Mouse (Mus musculus) effector memory CD4-positive, alpha-beta T cell, adult 7 months (primary cell): ENCODE results near the gene Dok4. TPM values are rescaled to one million over a fixed set of nuclear protein-coding genes. Genes with fewer than 3 reads are reported as not detected.

ENCODE experiments used
- polyA plus RNA-seq: library from polyadenylated mRNA; unstranded; fragments of 100-300 nt; shearing (Covaris generic); gene quantifications from one replicate; pipeline ENCODE4 v1.2.1, GENCODE M21; 2017

Dok4 gene
- polyA plus RNA-seq, result 1.1 TPM

GRCm38 (mm10) chr8:94876197-94876730 is at the start of gene Dok4:
Dok4 (minus strand) TSS chr8:94876330.

GRCm38 (mm10) chr8:94923405-94923804 is 47.3 kb upstream of the Dok4 start, which contains the start of gene Adgrg5:
Adgrg5 (plus strand) TSS chr8:94923694.

GRCm38 (mm10) chr8:94917851-94918495 is 41.8 kb upstream of the Dok4 start, which contains the start of gene Ccdc102a:
Ccdc102a (minus strand) TSS chr8:94918098.

GRCm38 (mm10) chr8:94857346-94858173 is 18.6 kb downstream of the Dok4 start, which contains the start of gene Polr2c:
Polr2c (plus strand) TSS chr8:94857450.

GRCm38 (mm10) chr8:94837662-94838574 is 38.2 kb downstream of the Dok4 start, which contains the start of the genes Coq9 and Ciapin1:
Coq9 (plus strand) TSS chr8:94838321.
Ciapin1 (minus strand) TSS chr8:94838358.

Other genes with a start within 250 kb of the Dok4 start
- 279 TPM for gene Arl2bp, start 209.7 kb downstream of the Dok4 start, polyA plus RNA-seq
- not detected for gene Pllp, start 180.1 kb downstream of the Dok4 start, polyA plus RNA-seq
- 0.45 TPM for gene Ccl22, start 130.7 kb downstream of the Dok4 start, polyA plus RNA-seq
- gene Cx3cl1, start 104.3 kb downstream of the Dok4 start, polyA plus RNA-seq, result 0.96 TPM
- gene Ccl17, start 65.9 kb downstream of the Dok4 start, polyA plus RNA-seq, result not detected
- 42.0 TPM for gene Coq9, start 38.0 kb downstream of the Dok4 start, polyA plus RNA-seq
- 107 TPM for gene Ciapin1, start 38.0 kb downstream of the Dok4 start, polyA plus RNA-seq
- 90.3 TPM for gene Polr2c, start 18.9 kb downstream of the Dok4 start, polyA plus RNA-seq
- gene Ccdc102a, start 41.8 kb upstream of the Dok4 start, polyA plus RNA-seq, result not detected
- not detected for gene Adgrg5, start 47.4 kb upstream of the Dok4 start, polyA plus RNA-seq
- gene Adgrg1, start 98.4 kb upstream of the Dok4 start, polyA plus RNA-seq, result not detected
- gene Adgrg3, start 141.4 kb upstream of the Dok4 start, polyA plus RNA-seq, result 4.8 TPM
- gene Drc7, start 178.8 kb upstream of the Dok4 start, polyA plus RNA-seq, result 0.39 TPM
- 34.7 TPM for gene Katnb1, start 204.9 kb upstream of the Dok4 start, polyA plus RNA-seq